Mouse (Mus musculus): ENCODE measurements around the gene Stat5a. TPM values are rescaled to one million over a fixed set of nuclear protein-coding genes. Genes with fewer than 3 reads are reported as not detected.

Stat5a gene
- total and polyA plus RNA-seq, 3 experiments = 106 to 162 (median 157) TPM

GRCm38 (mm10) chr11:100861335-100861734, 2.2 kb downstream of the Stat5a start:
- no peak for ATAC-seq (ENCODE audit: extremely low read depth, insufficient number of reproducible peaks, low FRiP score, poor library complexity, severe bottlenecking)

GRCm38 (mm10) chr11:100861836-100862235, 2.7 kb downstream of the Stat5a start:
- TF ChIP-seq GATA1 (IDR thresholded peaks at IDR 0.05; ENCODE audit: borderline replicate concordance, low read length) (no peak), GATA2 (IDR thresholded peaks at IDR 0.05; ENCODE audit: borderline replicate concordance, low read depth, low read length) (no peak), CTCF (IDR thresholded peaks at IDR 0.05; ENCODE audit: low read depth, low read length) (no peak), POLR2AphosphoS5 (IDR thresholded peaks at IDR 0.05; ENCODE audit: insufficient replicate concordance, low read depth, low read length) (no peak), TAL1 (conservative IDR thresholded peaks at IDR 0.05; ENCODE audit: low read depth, low read length) (no peak)
- Histone ChIP-seq H3K27me3 (ENCODE audit: insufficient read depth, low read length) (peaks cover 2% of the 10 kb centered on the region; the same call in 1 of the 2 replicates), H3K9me3 (replicated peaks) (no peaks in the 10 kb centered on the region), H3K4me1 (ENCODE audit: insufficient read depth, low read depth, low read length) (peaks cover 92% of the 10 kb centered on the region), H3K36me3 (replicated peaks) (peaks cover 55% of the 10 kb centered on the region), H3K4me3 (ENCODE audit: low read depth, low read length) (peak overlapping the region; percentile 95)
- no peak for DNase-seq (ENCODE audit: low spot score)
- no peak for ATAC-seq (ENCODE audit: extremely low read depth, insufficient number of reproducible peaks, low FRiP score, poor library complexity, severe bottlenecking)

More at GRCm38 (mm10) chr11:100861335-100861734, 2.2 kb downstream of the Stat5a start:
- peak; percentile 54 for DNase-seq (ENCODE audit: low spot score)
- H3K4me3 ChIP-seq (ENCODE audit: low read depth, low read length) = peak overlapping the region; percentile 95
- TF ChIP-seq GATA1 (IDR thresholded peaks at IDR 0.05; ENCODE audit: borderline replicate concordance, low read length) (no peak), POLR2AphosphoS5 (IDR thresholded peaks at IDR 0.05; ENCODE audit: insufficient replicate concordance, low read depth, low read length) (no peak)
- no peaks in the 10 kb centered on the region for H3K9me3 ChIP-seq (replicated peaks)
- peaks cover 93% of the 10 kb centered on the region for H3K4me1 ChIP-seq (ENCODE audit: insufficient read depth, low read depth, low read length)
- peaks cover 6% of the 10 kb centered on the region; the same call in 1 of the 2 replicates for H3K27me3 ChIP-seq (ENCODE audit: insufficient read depth, low read length)
- peaks cover 51% of the 10 kb centered on the region for H3K36me3 ChIP-seq (replicated peaks)

- Histone ChIP-seq H3K27me3 (ENCODE audit: insufficient read depth, low read length) (no peaks in the 10 kb centered on the region), H3K9me3 (replicated peaks) (no peaks in the 10 kb centered on the region), H3K4me3 (ENCODE audit: low read depth, low read length) (peak overlapping the region; percentile 95; the same call in 1 of the 2 replicates), H3K4me1 (ENCODE audit: insufficient read depth, low read depth, low read length) (peaks cover 88% of the 10 kb centered on the region), H3K36me3 (replicated peaks) (peaks cover 66% of the 10 kb centered on the region)
- ATAC-seq (ENCODE audit: extremely low read depth, insufficient number of reproducible peaks, low FRiP score, poor library complexity, severe bottlenecking) = no peak
- no peak for TF ChIP-seq TAL1 (conservative IDR thresholded peaks at IDR 0.05; ENCODE audit: low read depth, low read length)
- TF ChIP-seq GATA1 (IDR thresholded peaks at IDR 0.05; ENCODE audit: borderline replicate concordance, low read length) = no peak
- no peak for TF ChIP-seq CTCF (IDR thresholded peaks at IDR 0.05; ENCODE audit: low read depth, low read length)
- TF ChIP-seq GATA2 (IDR thresholded peaks at IDR 0.05; ENCODE audit: borderline replicate concordance, low read depth, low read length) = no peak
- no peak for TF ChIP-seq POLR2AphosphoS5 (IDR thresholded peaks at IDR 0.05; ENCODE audit: insufficient replicate concordance, low read depth, low read length)
- no peak for DNase-seq (ENCODE audit: low spot score)
These were observed 4.0 kb downstream of the Stat5a start for GRCm38 (mm10) chr11:100863141-100863540.

- TF ChIP-seq CTCF (IDR thresholded peaks at IDR 0.05; ENCODE audit: low read depth, low read length) = no peak
- no peak for TF ChIP-seq GATA2 (IDR thresholded peaks at IDR 0.05; ENCODE audit: borderline replicate concordance, low read depth, low read length)
- TF ChIP-seq TAL1 (conservative IDR thresholded peaks at IDR 0.05; ENCODE audit: low read depth, low read length) = peak; percentile 72
- TF ChIP-seq POLR2AphosphoS5 (IDR thresholded peaks at IDR 0.05; ENCODE audit: insufficient replicate concordance, low read depth, low read length) = no peak
- no peak for TF ChIP-seq GATA1 (IDR thresholded peaks at IDR 0.05; ENCODE audit: borderline replicate concordance, low read length)
- no peaks in the 10 kb centered on the region for H3K9me3 ChIP-seq (replicated peaks)
These were observed 6.5 kb downstream of the Stat5a start for GRCm38 (mm10) chr11:100865618-100866017.

GRCm38 (mm10) chr11:100870256-100870967, 11.3 kb downstream of the Stat5a start:
- peaks cover 63% of the 10 kb centered on the region for H3K4me1 ChIP-seq (ENCODE audit: insufficient read depth, low read depth, low read length)
- H3K4me3 ChIP-seq (ENCODE audit: low read depth, low read length) = no peak overlapping the region
- H3K36me3 ChIP-seq (replicated peaks) = peaks cover 81% of the 10 kb centered on the region
- no peaks in the 10 kb centered on the region for H3K27me3 ChIP-seq (ENCODE audit: insufficient read depth, low read length)
- ATAC-seq (ENCODE audit: extremely low read depth, insufficient number of reproducible peaks, low FRiP score, poor library complexity, severe bottlenecking) = no peak
- DNase-seq (ENCODE audit: low spot score) = no peak
- no peaks in the 10 kb centered on the region for H3K9me3 ChIP-seq (replicated peaks)
- TF ChIP-seq GATA2 (IDR thresholded peaks at IDR 0.05; ENCODE audit: borderline replicate concordance, low read depth, low read length) (no peak), GATA1 (IDR thresholded peaks at IDR 0.05; ENCODE audit: borderline replicate concordance, low read length) (no peak)

More at GRCm38 (mm10) chr11:100865618-100866017, 6.5 kb downstream of the Stat5a start:
- Histone ChIP-seq H3K4me3 (ENCODE audit: low read depth, low read length) (peak overlapping the region; percentile 56; the same call in 1 of the 2 replicates), H3K36me3 (replicated peaks) (peaks cover 86% of the 10 kb centered on the region), H3K4me1 (ENCODE audit: insufficient read depth, low read depth, low read length) (peaks cover 79% of the 10 kb centered on the region), H3K27me3 (ENCODE audit: insufficient read depth, low read length) (no peaks in the 10 kb centered on the region)
- DNase-seq (ENCODE audit: low spot score) = peak; percentile 49
- ATAC-seq (ENCODE audit: extremely low read depth, insufficient number of reproducible peaks, low FRiP score, poor library complexity, severe bottlenecking) = peak; percentile 83

GRCm38 (mm10) chr11:100870968-100871350, 11.8 kb downstream of the Stat5a start:
- TF ChIP-seq TAL1 (conservative IDR thresholded peaks at IDR 0.05; ENCODE audit: low read depth, low read length) (no peak), POLR2AphosphoS5 (IDR thresholded peaks at IDR 0.05; ENCODE audit: insufficient replicate concordance, low read depth, low read length) (no peak), GATA2 (IDR thresholded peaks at IDR 0.05; ENCODE audit: borderline replicate concordance, low read depth, low read length) (no peak)
- no peak for ATAC-seq (ENCODE audit: extremely low read depth, insufficient number of reproducible peaks, low FRiP score, poor library complexity, severe bottlenecking)
- Histone ChIP-seq H3K27me3 (ENCODE audit: insufficient read depth, low read length) (no peaks in the 10 kb centered on the region), H3K4me3 (ENCODE audit: low read depth, low read length) (no peak overlapping the region), H3K9me3 (replicated peaks) (no peaks in the 10 kb centered on the region), H3K36me3 (replicated peaks) (peaks cover 82% of the 10 kb centered on the region), H3K4me1 (ENCODE audit: insufficient read depth, low read depth, low read length) (peaks cover 62% of the 10 kb centered on the region)
- no peak for DNase-seq (ENCODE audit: low spot score)

Measured in G1E (cell line).